Mouse (Mus musculus): Measurements from ENCODE around the gene Aldh1l1.

DNA sequence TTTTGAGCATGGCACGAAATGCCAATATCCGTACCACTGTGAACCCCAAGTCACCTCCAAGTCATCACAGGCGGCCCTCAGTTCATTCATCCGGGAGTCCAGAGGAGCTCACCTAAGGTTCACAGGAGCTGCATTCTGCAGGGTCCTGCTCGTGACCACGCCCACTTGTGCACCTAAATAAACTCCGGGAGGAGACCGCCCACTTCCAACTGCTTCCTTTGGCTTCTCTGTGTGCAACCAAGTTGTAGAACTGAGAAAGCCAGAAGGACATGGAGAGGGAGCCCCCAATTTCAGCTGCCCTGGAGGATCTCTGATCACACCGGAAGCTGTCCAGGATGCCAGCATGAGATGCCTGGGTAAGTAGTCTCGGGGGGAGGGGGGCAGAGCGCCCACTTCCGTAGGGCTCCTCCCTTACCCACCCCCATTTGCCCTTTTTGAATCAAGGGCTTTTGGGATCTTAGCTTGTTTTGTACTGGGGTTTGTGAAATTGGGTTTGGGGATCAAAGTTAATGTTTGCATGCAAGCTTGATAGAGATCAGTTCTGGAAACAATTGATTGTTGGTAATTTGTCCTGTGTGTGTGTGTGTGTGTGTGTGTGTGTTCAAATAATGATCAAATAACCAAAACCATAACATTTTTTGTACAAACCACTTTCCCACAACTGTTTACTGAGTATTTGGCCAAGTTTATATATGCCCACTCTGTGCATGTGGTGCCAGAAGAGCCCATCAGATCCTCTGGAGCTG is at the start of gene Aldh1l1:
- TF ChIP-seq CTCF (conservative IDR thresholded peaks at IDR 0.05; ENCODE audit: insufficient read depth, insufficient read length, low read depth, low read length) (no peak), POLR2A (IDR thresholded peaks at IDR 0.05; ENCODE audit: low read depth, low read length) (no peak)

All from kidney, adult 2 months (tissue).